Mouse (Mus musculus): ENCODE measurements at regions not wholly inside any gene's neighbourhood (a gene's known extent, or its start where the extent isn't known, plus 50 kb on each side); places are given as distances from the start of the nearest gene placed in this dataset.
"Not testable (repeated sequence)": the region's sequence is repeated elsewhere in the genome, so short reads cannot be mapped to it uniquely, and the experiment has no call there.

- no peak overlapping the region for H3K27ac ChIP-seq (replicated peaks; ENCODE audit: insufficient read depth, low read depth, low read length)
- H3K36me3 ChIP-seq (ENCODE audit: control insufficient read depth, insufficient read depth, low read length) = no peaks in the 10 kb centered on the region
- no peak overlapping the region for H3K9ac ChIP-seq (ENCODE audit: low read depth, low read length)
- DNase-seq (ENCODE audit: extremely low read depth, low read depth, low spot score) = no peak
- no peak overlapping the region for H3K4me3 ChIP-seq (ENCODE audit: insufficient read depth, low read depth, low read length)
- TF ChIP-seq CTCF (IDR thresholded peaks at IDR 0.05; ENCODE audit: low read depth, low read length) (no peak), POLR2A (IDR thresholded peaks at IDR 0.05; ENCODE audit: extremely low read depth, insufficient read depth, low read length) (no peak)
- no peaks in the 10 kb centered on the region for H3K27me3 ChIP-seq (ENCODE audit: control insufficient read depth, insufficient read depth, low read length)
- WGBS = 82% methylated on average over 4 of the region's 4 CpGs
- H3K79me2 ChIP-seq (ENCODE audit: control insufficient read depth, insufficient read depth, low read length) = no peaks in the 10 kb centered on the region
- H3K4me1 ChIP-seq (ENCODE audit: control insufficient read depth, insufficient read depth, low read length) = no peaks in the 10 kb centered on the region
Measured at GRCm38 (mm10) chr10:14296147-14296546, 249.3 kb downstream of the Adgrg6 start.

GRCm38 (mm10) chr10:14292701-14293100, 252.8 kb downstream of the Adgrg6 start:
- not testable (repeated sequence) for H3K27me3 ChIP-seq (ENCODE audit: control insufficient read depth, insufficient read depth, low read length); H3K4me1 ChIP-seq (ENCODE audit: control insufficient read depth, insufficient read depth, low read length); H3K9ac ChIP-seq (ENCODE audit: low read depth, low read length); H3K27ac ChIP-seq (replicated peaks; ENCODE audit: insufficient read depth, low read depth, low read length); H3K4me3 ChIP-seq (ENCODE audit: insufficient read depth, low read depth, low read length); DNase-seq (ENCODE audit: extremely low read depth, low read depth, low spot score); H3K36me3 ChIP-seq (ENCODE audit: control insufficient read depth, insufficient read depth, low read length); H3K79me2 ChIP-seq (ENCODE audit: control insufficient read depth, insufficient read depth, low read length)
- 85% methylated on average over 8 of the region's 8 CpGs for WGBS

GRCm38 (mm10) chr10:14287551-14287950, 257.9 kb downstream of the Adgrg6 start:
- Histone ChIP-seq H3K4me3 (ENCODE audit: insufficient read depth, low read depth, low read length) (no peak overlapping the region), H3K4me1 (ENCODE audit: control insufficient read depth, insufficient read depth, low read length) (no peaks in the 10 kb centered on the region), H3K27ac (replicated peaks; ENCODE audit: insufficient read depth, low read depth, low read length) (no peak overlapping the region), H3K9ac (ENCODE audit: low read depth, low read length) (no peak overlapping the region), H3K79me2 (ENCODE audit: control insufficient read depth, insufficient read depth, low read length) (no peaks in the 10 kb centered on the region), H3K36me3 (ENCODE audit: control insufficient read depth, insufficient read depth, low read length) (no peaks in the 10 kb centered on the region), H3K27me3 (ENCODE audit: control insufficient read depth, insufficient read depth, low read length) (no peaks in the 10 kb centered on the region)
- WGBS = 79% methylated on average over 4 of the region's 4 CpGs
- no peak for TF ChIP-seq POLR2A (IDR thresholded peaks at IDR 0.05; ENCODE audit: extremely low read depth, insufficient read depth, low read length)
- no peak for DNase-seq (ENCODE audit: extremely low read depth, low read depth, low spot score)

- Histone ChIP-seq H3K27me3 (ENCODE audit: control insufficient read depth, insufficient read depth, low read length) (no peaks in the 10 kb centered on the region), H3K4me1 (ENCODE audit: control insufficient read depth, insufficient read depth, low read length) (no peaks in the 10 kb centered on the region), H3K27ac (replicated peaks; ENCODE audit: insufficient read depth, low read depth, low read length) (no peak overlapping the region), H3K9ac (ENCODE audit: low read depth, low read length) (no peak overlapping the region), H3K36me3 (ENCODE audit: control insufficient read depth, insufficient read depth, low read length) (no peaks in the 10 kb centered on the region), H3K4me3 (ENCODE audit: insufficient read depth, low read depth, low read length) (no peak overlapping the region), H3K79me2 (ENCODE audit: control insufficient read depth, insufficient read depth, low read length) (no peaks in the 10 kb centered on the region)
- no peak for DNase-seq (ENCODE audit: extremely low read depth, low read depth, low spot score)
- WGBS = 55% methylated on average over 1 of the region's 1 CpGs
- TF ChIP-seq POLR2A (IDR thresholded peaks at IDR 0.05; ENCODE audit: extremely low read depth, insufficient read depth, low read length) (no peak), CTCF (IDR thresholded peaks at IDR 0.05; ENCODE audit: low read depth, low read length) (no peak)
Measured at GRCm38 (mm10) chr10:14276631-14277030, 268.8 kb downstream of the Adgrg6 start.

- H3K27me3 ChIP-seq (ENCODE audit: control insufficient read depth, insufficient read depth, low read length) = no peaks in the 10 kb centered on the region
- no peak overlapping the region for H3K9ac ChIP-seq (ENCODE audit: low read depth, low read length)
- no peaks in the 10 kb centered on the region for H3K79me2 ChIP-seq (ENCODE audit: control insufficient read depth, insufficient read depth, low read length)
- TF ChIP-seq CTCF (IDR thresholded peaks at IDR 0.05; ENCODE audit: low read depth, low read length) (no peak), POLR2A (IDR thresholded peaks at IDR 0.05; ENCODE audit: extremely low read depth, insufficient read depth, low read length) (no peak)
- no peak overlapping the region for H3K27ac ChIP-seq (replicated peaks; ENCODE audit: insufficient read depth, low read depth, low read length)
- no peak for DNase-seq (ENCODE audit: extremely low read depth, low read depth, low spot score)
- no peaks in the 10 kb centered on the region for H3K36me3 ChIP-seq (ENCODE audit: control insufficient read depth, insufficient read depth, low read length)
- no peaks in the 10 kb centered on the region for H3K4me1 ChIP-seq (ENCODE audit: control insufficient read depth, insufficient read depth, low read length)
- 88% methylated on average over 1 of the region's 1 CpGs for WGBS
- no peak overlapping the region for H3K4me3 ChIP-seq (ENCODE audit: insufficient read depth, low read depth, low read length)
Measured at GRCm38 (mm10) chr10:14275477-14275876, 270.0 kb downstream of the Adgrg6 start.

- Histone ChIP-seq H3K4me3 (ENCODE audit: insufficient read depth, low read depth, low read length) (no peak overlapping the region), H3K27ac (replicated peaks; ENCODE audit: insufficient read depth, low read depth, low read length) (no peak overlapping the region), H3K79me2 (ENCODE audit: control insufficient read depth, insufficient read depth, low read length) (no peaks in the 10 kb centered on the region), H3K27me3 (ENCODE audit: control insufficient read depth, insufficient read depth, low read length) (no peaks in the 10 kb centered on the region), H3K4me1 (ENCODE audit: control insufficient read depth, insufficient read depth, low read length) (no peaks in the 10 kb centered on the region), H3K9ac (ENCODE audit: low read depth, low read length) (no peak overlapping the region), H3K36me3 (ENCODE audit: control insufficient read depth, insufficient read depth, low read length) (no peaks in the 10 kb centered on the region)
- no peak for TF ChIP-seq POLR2A (IDR thresholded peaks at IDR 0.05; ENCODE audit: extremely low read depth, insufficient read depth, low read length)
- TF ChIP-seq CTCF (IDR thresholded peaks at IDR 0.05; ENCODE audit: low read depth, low read length) = no peak
- WGBS = 30% methylated on average over 4 of the region's 4 CpGs
- no peak for DNase-seq (ENCODE audit: extremely low read depth, low read depth, low spot score)
Measured at GRCm38 (mm10) chr10:14270008-14270407, 275.5 kb downstream of the Adgrg6 start.

Data from liver, adult 2 months (tissue).